14 mouse cellular contexts compared by ENCODE assay signal in genomic region chr12:98521311-98521710, GRCm38 (mm10). TPM values are rescaled to one million over a fixed set of nuclear protein-coding genes. Genes with fewer than 3 reads are reported as not detected.
"Had no signal": no experiment of that assay in that cellular context is flagged by ENCODE, and none has a peak within 500 bp of the region (broad histone marks: within the 10 kb centered on the region; RNA-seq: fewer than 3 reads in every experiment).

No protein-coding gene starts in this region.

- H3K27me3 ChIP-seq: intestine, embryonic 15.5 days; limb, embryonic 15.5 days; liver, embryonic 15.5 days; megakaryocyte, embryonic 14.5 days; midbrain, embryonic 15.5 days had no signal

- H3K36me3 ChIP-seq: intestine, embryonic 15.5 days; limb, embryonic 15.5 days; liver, embryonic 15.5 days; midbrain, embryonic 15.5 days had no signal

- H3K4me2 ChIP-seq: intestine, embryonic 15.5 days; limb, embryonic 15.5 days; liver, embryonic 15.5 days; lung, embryonic 14.5 days; midbrain, embryonic 15.5 days had no signal

- H3K9ac ChIP-seq: intestine, embryonic 15.5 days; limb, embryonic 15.5 days; liver, embryonic 15.5 days; lung, embryonic 14.5 days; midbrain, embryonic 15.5 days had no signal

- H3K27ac ChIP-seq: intestine, embryonic 15.5 days; left cerebral cortex, adult 2 months; limb, embryonic 15.5 days; liver, embryonic 15.5 days; macrophage had no signal

- H3K4me1 ChIP-seq: intestine, embryonic 15.5 days; limb, embryonic 15.5 days; liver, embryonic 15.5 days; megakaryocyte, embryonic 14.5 days had no signal

- H3K4me3 ChIP-seq: intestine, embryonic 15.5 days; left cerebral cortex, adult 2 months; limb, embryonic 15.5 days; liver, embryonic 15.5 days; megakaryocyte, embryonic 14.5 days; midbrain, embryonic 15.5 days had no signal

- DNase-seq: kidney, adult 18-20 months; kidney, postnatal 10 days; lung, embryonic 14.5 days; lung, postnatal 10 days; thymus, adult 18-20 months; thymus, postnatal 14 days had no signal

- H3K9me3 ChIP-seq: intestine, embryonic 15.5 days; limb, embryonic 15.5 days; liver, embryonic 15.5 days; midbrain, embryonic 15.5 days had no signal

- ATAC-seq: intestine, embryonic 15.5 days had no signal

RNA-seq across cellular contexts. Expression of gene Kcnk10, which starts 56.8 kb away (rescaled TPM):
- polyA plus RNA-seq: limb, embryonic 11.5 days; macrophage had no signal
